Mouse (Mus musculus): ENCODE results near the gene Mx1. TPM values are rescaled to one million over a fixed set of nuclear protein-coding genes. Genes with fewer than 3 reads are reported as not detected.
A peak's percentile ranks its signal among the peaks of the same experiment; 100 is the strongest.

Gene Mx1
- total and polyA plus RNA-seq, 2 experiments from 2014 or later = 0.07 to 0.71 TPM

- Histone ChIP-seq H3K36me3 (ENCODE audit: insufficient read depth) (no peaks in the 10 kb centered on the region), H3K27ac (ENCODE audit: low read depth, low read length) (no peak overlapping the region), H3K9me3 (ENCODE audit: low read length) (no peaks in the 10 kb centered on the region), H3K27me3 (ENCODE audit: insufficient read depth, low read length) (no peaks in the 10 kb centered on the region), H3K4me2 (ENCODE audit: low read depth) (no peak overlapping the region), H3K9ac (no peak overlapping the region), H3K4me1 (ENCODE audit: insufficient read depth) (no peaks in the 10 kb centered on the region; the same call in 1 of the 2 replicates), H3K4me3 (ENCODE audit: low read depth, low read length) (no peak overlapping the region)
- WGBS = 100% methylated on average over 1 of the region's 1 CpGs
- no peak for DNase-seq
- TF ChIP-seq CTCF (IDR thresholded peaks at IDR 0.05; ENCODE audit: low read depth) = no peak
- no peak for ATAC-seq
These were observed 13.8 kb upstream of the Mx1 start for GRCm38 (mm10) chr16:97476524-97476923.

- TF ChIP-seq CTCF (IDR thresholded peaks at IDR 0.05; ENCODE audit: low read depth) = no peak
- H3K4me1 ChIP-seq (ENCODE audit: insufficient read depth) = no peaks in the 10 kb centered on the region; the same call in 1 of the 2 replicates
- WGBS = 92% methylated on average over 3 of the region's 3 CpGs
- ATAC-seq (no peak), DNase-seq (no peak)
- H3K27ac ChIP-seq (ENCODE audit: low read depth, low read length) = no peak overlapping the region
- no peak overlapping the region for H3K9ac ChIP-seq
- H3K4me2 ChIP-seq (ENCODE audit: low read depth) = no peak overlapping the region
- H3K27me3 ChIP-seq (ENCODE audit: insufficient read depth, low read length) = no peaks in the 10 kb centered on the region
- no peaks in the 10 kb centered on the region for H3K9me3 ChIP-seq (ENCODE audit: low read length)
- H3K4me3 ChIP-seq (ENCODE audit: low read depth, low read length) = no peak overlapping the region
- no peaks in the 10 kb centered on the region for H3K36me3 ChIP-seq (ENCODE audit: insufficient read depth)
These were observed 12.9 kb upstream of the Mx1 start for GRCm38 (mm10) chr16:97475581-97475980.

DNA sequence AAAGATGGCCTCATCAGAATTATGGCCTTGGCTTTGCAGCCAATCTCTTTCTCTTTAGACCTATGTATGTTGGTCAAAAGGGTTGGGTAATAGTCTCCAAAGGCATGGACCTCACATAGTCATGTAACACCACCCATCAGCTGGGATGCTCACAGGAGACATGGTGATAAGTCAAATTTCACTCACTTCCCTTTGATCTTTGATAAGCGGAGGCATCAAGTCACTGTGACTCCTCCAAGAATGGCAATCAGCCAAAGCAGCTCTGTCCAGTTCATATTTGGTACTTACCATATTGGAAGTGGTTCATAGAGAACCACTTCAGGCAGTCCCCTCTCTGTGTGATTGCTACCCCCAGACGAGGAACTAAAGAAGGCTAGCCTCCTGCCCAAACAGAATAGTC lies 12.0 kb upstream of the Mx1 start:
- Histone ChIP-seq H3K27me3 (ENCODE audit: insufficient read depth, low read length) (no peaks in the 10 kb centered on the region), H3K4me3 (ENCODE audit: low read depth, low read length) (no peak overlapping the region), H3K4me2 (ENCODE audit: low read depth) (no peak overlapping the region), H3K27ac (ENCODE audit: low read depth, low read length) (no peak overlapping the region), H3K9me3 (ENCODE audit: low read length) (no peaks in the 10 kb centered on the region), H3K36me3 (ENCODE audit: insufficient read depth) (no peaks in the 10 kb centered on the region), H3K4me1 (ENCODE audit: insufficient read depth) (no peaks in the 10 kb centered on the region), H3K9ac (no peak overlapping the region)
- DNase-seq (no peak), ATAC-seq (no peak)
- WGBS = 87% methylated on average over 2 of the region's 2 CpGs
- TF ChIP-seq CTCF (IDR thresholded peaks at IDR 0.05; ENCODE audit: low read depth) = no peak

DNA sequence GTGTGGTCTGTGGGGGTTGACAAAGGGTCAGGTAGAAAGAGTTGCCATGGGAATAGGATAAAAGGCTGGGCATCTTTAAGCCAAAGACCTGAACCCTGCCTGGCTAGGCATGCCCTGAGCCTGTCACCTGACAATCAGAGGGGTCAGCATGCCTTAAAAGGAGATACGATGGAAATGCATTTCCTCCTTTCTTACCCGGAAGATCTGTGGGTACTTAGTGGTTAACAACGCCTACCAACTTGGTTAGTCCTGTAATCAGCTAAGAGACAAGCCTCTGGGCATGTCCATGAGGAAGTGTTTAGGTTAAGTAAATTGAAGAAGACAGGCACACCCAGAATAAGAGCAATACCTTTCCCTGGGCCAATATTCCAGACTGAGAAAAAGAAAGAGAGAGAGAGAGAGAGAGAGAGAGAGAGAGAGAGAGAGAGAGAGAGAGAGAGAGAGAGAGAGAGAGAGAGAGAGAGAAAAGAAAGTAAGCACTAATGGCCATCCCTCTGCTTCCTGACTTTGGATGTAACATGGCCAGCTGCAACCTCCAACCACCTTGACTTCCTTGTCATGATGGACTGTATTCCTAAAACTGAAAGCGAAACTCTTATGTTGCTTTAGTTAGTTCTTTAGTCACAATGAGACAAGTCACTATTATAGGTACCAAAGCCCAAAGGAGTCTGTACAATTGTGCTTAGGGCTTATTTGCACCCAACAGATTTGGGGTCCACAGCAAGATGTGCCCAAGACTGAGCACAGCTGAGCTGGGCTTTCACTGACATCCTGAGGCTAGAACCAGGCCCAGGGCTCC lies 5.5 kb upstream of the Mx1 start:
- no peaks in the 10 kb centered on the region for H3K36me3 ChIP-seq (ENCODE audit: insufficient read depth)
- WGBS = 82% methylated on average over 4 of the region's 4 CpGs
- H3K4me3 ChIP-seq (ENCODE audit: low read depth, low read length) = no peak overlapping the region
- no peak for ATAC-seq
- no peak for DNase-seq
- H3K4me2 ChIP-seq (ENCODE audit: low read depth) = no peak overlapping the region
- H3K4me1 ChIP-seq (ENCODE audit: insufficient read depth) = no peaks in the 10 kb centered on the region
- no peak overlapping the region for H3K27ac ChIP-seq (ENCODE audit: low read depth, low read length)
- no peaks in the 10 kb centered on the region for H3K9me3 ChIP-seq (ENCODE audit: low read length)
- H3K27me3 ChIP-seq (ENCODE audit: insufficient read depth, low read length) = no peaks in the 10 kb centered on the region
- no peak for TF ChIP-seq CTCF (IDR thresholded peaks at IDR 0.05; ENCODE audit: low read depth)
- H3K9ac ChIP-seq = no peak overlapping the region

DNA sequence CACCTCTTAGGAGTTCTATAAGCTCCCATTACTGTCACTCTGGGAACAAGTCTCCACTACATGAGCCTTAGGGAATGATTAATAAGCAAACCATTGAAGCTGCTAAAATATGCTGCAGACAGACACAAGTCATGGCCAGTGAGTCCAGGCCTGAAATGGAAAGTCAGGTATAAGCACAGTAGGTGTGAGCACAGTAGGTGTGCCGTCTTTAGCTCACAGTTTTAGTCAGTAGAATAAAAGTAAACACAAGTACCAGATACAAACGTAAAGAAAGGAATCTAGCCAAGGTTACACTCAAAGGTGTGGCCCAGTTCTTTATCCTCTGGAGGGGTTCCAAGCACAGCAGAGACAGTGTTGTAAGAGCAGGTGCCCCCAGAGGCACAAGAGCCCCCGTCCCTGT lies 4.8 kb upstream of the Mx1 start:
- no peak for DNase-seq
- no peak for ATAC-seq
- no peaks in the 10 kb centered on the region for H3K36me3 ChIP-seq (ENCODE audit: insufficient read depth)
- H3K27ac ChIP-seq (ENCODE audit: low read depth, low read length) = no peak overlapping the region
- WGBS = 76% methylated on average over 3 of the region's 3 CpGs
- no peaks in the 10 kb centered on the region for H3K27me3 ChIP-seq (ENCODE audit: insufficient read depth, low read length)
- H3K9ac ChIP-seq = no peak overlapping the region
- no peak for TF ChIP-seq CTCF (IDR thresholded peaks at IDR 0.05; ENCODE audit: low read depth)
- H3K4me3 ChIP-seq (ENCODE audit: low read depth, low read length) = no peak overlapping the region
- H3K9me3 ChIP-seq (ENCODE audit: low read length) = no peaks in the 10 kb centered on the region
- H3K4me1 ChIP-seq (ENCODE audit: insufficient read depth) = no peaks in the 10 kb centered on the region
- no peak overlapping the region for H3K4me2 ChIP-seq (ENCODE audit: low read depth)

DNA sequence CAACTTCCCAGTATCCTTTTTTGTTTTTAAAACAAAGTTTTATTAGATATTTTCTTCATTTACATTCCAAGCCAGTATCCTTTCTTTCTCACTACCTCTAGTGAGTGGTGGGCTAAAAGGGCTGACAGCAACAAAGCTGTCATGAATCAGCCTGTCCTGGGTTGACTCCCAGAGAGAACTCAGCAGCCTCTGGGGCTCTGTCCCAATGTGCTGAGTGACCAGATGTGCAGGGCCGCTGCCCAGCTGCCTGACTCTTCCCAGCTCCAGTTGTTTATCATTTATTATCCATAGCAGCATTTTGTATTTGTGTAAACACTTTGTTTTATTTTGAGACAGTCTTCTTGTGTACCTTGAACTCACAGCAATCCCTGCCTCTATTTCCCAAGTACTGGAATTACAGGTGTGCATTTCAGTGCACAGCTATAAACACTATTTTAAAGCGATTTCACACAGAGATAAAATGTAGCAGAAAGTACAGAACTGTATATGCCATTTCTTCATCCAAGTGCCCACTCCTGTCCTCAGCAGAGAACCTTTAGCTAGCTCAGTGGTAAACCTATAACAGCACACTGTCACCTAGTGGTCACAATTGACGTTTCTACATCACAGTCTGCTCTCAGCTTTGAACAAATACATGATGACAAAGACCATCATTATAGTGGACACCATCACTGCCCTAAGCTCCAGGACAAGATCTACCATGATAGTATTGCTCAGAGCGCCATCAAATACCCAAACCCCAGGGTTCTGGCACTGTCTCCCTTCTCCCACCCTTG lies 3.7 kb upstream of the Mx1 start:
- Histone ChIP-seq H3K4me2 (ENCODE audit: low read depth) (no peak overlapping the region), H3K9me3 (ENCODE audit: low read length) (no peaks in the 10 kb centered on the region), H3K4me1 (ENCODE audit: insufficient read depth) (no peaks in the 10 kb centered on the region), H3K36me3 (ENCODE audit: insufficient read depth) (no peaks in the 10 kb centered on the region), H3K4me3 (ENCODE audit: low read depth, low read length) (no peak overlapping the region), H3K27ac (ENCODE audit: low read depth, low read length) (no peak overlapping the region), H3K27me3 (ENCODE audit: insufficient read depth, low read length) (no peaks in the 10 kb centered on the region), H3K9ac (no peak overlapping the region)
- DNase-seq = peak; percentile 27
- 57% methylated on average over 4 of the region's 4 CpGs for WGBS
- ATAC-seq = peak; percentile 40; the same call in 1 of the 2 replicates
- TF ChIP-seq CTCF (IDR thresholded peaks at IDR 0.05; ENCODE audit: low read depth) = peak; percentile 79

GRCm38 (mm10) chr16:97461271-97461670 lies 1.4 kb downstream of the Mx1 start:
- Histone ChIP-seq H3K4me1 (ENCODE audit: insufficient read depth) (no peaks in the 10 kb centered on the region), H3K9me3 (ENCODE audit: low read length) (no peaks in the 10 kb centered on the region), H3K4me3 (ENCODE audit: low read depth, low read length) (no peak overlapping the region), H3K36me3 (ENCODE audit: insufficient read depth) (no peaks in the 10 kb centered on the region), H3K27me3 (ENCODE audit: insufficient read depth, low read length) (no peaks in the 10 kb centered on the region), H3K4me2 (ENCODE audit: low read depth) (no peak overlapping the region), H3K27ac (ENCODE audit: low read depth, low read length) (no peak overlapping the region), H3K9ac (no peak overlapping the region)
- DNase-seq (no peak), ATAC-seq (no peak)
- 66% methylated on average over 2 of the region's 2 CpGs for WGBS
- TF ChIP-seq CTCF (IDR thresholded peaks at IDR 0.05; ENCODE audit: low read depth) = no peak
